Mouse (Mus musculus): ENCODE data around the gene Ndufa4l2.

Ndufa4l2 gene

GRCm38 (mm10) chr10:127557397-127557796 is 42.6 kb downstream of the Ndufa4l2 start:
- in situ Hi-C loops (cut with MboI; ENCODE audit: unreplicated experiment in 2 of 2): no loop called here

DNA sequence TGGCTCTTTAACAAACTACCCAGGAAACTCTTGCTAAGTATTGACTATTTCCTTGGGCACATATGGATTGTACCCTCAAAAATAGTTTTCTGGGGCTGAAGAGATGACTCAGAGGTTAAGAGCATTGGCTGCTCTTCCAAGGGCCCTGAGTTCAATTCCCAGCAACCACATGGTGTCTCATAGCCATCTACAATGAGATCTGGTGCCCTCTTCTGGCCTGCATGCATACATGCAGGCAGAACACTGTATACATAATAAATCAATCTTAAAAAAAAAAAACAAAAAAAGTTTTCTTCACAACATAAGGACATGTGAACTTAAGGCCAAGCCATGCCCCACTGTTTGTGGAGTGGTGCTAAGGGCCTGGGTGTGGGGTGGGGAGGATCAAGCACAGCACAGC is 46.4 kb downstream of the Ndufa4l2 start:
- in situ Hi-C loops (cut with MboI; ENCODE audit: unreplicated experiment in 2 of 2): no loop called here

DNA sequence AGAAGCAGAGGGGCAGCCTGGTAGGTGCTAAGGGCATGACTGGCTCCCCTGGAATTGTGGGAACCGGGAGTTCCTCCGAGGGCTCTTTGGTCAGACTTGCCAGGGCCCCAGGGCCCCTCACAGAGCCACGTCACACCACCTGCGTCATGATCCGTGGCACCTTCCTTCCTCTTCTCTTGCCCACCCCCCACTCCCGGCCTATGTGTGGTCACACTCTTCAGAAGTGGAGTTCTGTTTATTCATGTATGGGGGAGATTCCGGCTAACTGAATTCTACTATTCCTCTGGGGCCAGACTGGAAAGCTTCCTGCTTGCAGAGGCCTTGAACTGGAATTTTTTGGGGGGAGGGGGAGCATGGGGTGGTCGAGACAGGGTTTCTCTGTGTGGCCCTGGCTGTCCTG is 49.1 kb downstream of the Ndufa4l2 start:
- in situ Hi-C loops (cut with MboI; ENCODE audit: unreplicated experiment in 2 of 2): no loop called here

GRCm38 (mm10) chr10:127564301-127564700 is 49.5 kb downstream of the Ndufa4l2 start:
- in situ Hi-C loops (cut with MboI; ENCODE audit: unreplicated experiment in 2 of 2): no loop called here
